Mouse (Mus musculus) monocyte, adult 5-6 weeks (primary cell): ENCODE data around the gene Ice1. TPM values are rescaled to one million over a fixed set of nuclear protein-coding genes. Genes with fewer than 3 reads are reported as not detected.
A peak's percentile ranks its signal among the peaks of the same experiment; 100 is the strongest.

Source experiments
- ATAC-seq: fragments of 153-309, 156-312 bp; replicated peaks from 2 replicates; pipeline ENCODE4 v1.8.0; 2017; ENCODE audit warnings: mild to moderate bottlenecking; ENCODE audit not compliant: low TSS enrichment, insufficient number of reproducible peaks, severe bottlenecking, poor library complexity, low FRiP score
- total RNA-seq: library from RNA; stranded (forward); fragments of 200-1000, 200-491, 200-594 nt; gene quantifications from 3 replicates; pipeline ENCODE4 v1.2.3, GENCODE M21; 2017

Gene Ice1
- total RNA-seq, 1 experiment from 2014 or later: 34.4 TPM

DNA sequence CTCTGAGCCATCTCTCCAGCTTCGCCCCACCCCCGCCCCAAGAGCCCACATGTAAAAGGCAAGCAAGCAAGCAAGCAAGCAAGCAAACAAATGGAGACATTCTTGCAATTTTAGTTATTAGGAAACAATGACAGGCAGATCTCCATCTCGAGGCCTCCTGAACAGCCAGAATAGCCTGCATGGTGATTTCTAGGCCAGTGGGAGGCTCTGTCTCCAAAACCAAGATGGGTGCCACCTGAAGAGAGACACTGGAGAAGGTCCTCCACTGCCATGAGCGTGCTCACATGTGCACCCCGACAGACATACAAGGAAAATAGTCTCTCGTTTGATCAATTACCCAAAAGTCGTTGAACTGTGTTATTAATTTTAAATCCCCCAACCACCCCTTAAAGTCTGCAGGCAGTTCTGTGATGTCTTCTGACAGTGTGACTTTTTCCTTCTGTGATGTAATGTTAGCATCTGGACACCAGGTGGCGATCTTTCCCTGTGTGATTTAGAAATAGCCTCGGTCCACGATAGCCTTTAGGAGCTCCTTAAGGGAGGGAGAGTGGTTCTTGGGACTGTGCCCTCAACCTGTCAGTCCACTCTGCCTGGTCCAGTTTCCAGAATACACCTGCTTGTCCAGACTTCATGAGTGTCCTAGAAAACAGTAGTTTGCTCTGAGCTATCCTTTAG, 6.1 kb upstream of the Ice1 start:
- peak; percentile 45; the same call in 1 of the 2 replicates for ATAC-seq

- ATAC-seq: no peak
Measured at GRCm38 (mm10) chr13:70641941-70642340, 4.5 kb upstream of the Ice1 start.

DNA sequence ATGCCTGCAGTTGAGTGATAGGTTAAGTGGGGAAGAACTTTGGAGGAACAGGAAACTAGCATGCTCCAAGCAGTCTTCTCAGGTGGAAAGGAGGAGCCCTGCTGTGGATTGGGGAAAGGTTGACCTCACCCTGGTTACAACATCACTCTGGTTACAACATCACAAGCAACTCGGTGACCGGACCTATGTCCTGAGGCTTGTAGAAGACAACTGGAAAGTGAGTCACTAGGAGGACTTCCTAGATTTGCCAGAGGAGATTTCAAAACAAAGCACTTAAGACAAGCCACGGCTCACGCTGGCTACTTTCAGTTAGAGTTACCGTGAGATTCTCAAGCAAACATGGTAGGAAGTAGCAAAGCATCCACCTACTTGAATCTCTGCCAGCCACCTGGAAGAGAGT, 3.9 kb upstream of the Ice1 start:
- peak; percentile 19; the same call in 1 of the 2 replicates for ATAC-seq

GRCm38 (mm10) chr13:70639639-70640038, 2.2 kb upstream of the Ice1 start:
- ATAC-seq: no peak

- peak; percentile 82 for ATAC-seq
Measured at GRCm38 (mm10) chr13:70637662-70638291, 343 bp upstream of the Ice1 start.

DNA sequence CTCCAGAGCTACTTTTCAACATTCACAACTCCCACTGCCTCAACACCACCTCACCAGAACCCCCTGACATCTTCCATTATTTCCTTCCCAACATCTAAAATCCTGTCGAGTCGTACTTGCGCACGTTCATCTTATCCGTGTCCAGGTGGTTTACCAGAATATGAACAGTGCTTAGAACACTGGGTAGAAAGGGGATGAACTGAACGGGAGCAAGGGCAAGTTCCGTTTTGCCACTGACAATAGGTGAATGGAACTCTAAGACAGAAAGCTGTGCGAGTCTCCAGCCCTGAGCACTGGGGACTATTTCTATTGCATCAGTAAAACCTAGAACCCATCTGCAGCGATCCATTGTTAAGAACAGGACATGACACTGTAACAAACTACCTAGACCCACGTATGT, 728 bp downstream of the Ice1 start:
- no peak for ATAC-seq

DNA sequence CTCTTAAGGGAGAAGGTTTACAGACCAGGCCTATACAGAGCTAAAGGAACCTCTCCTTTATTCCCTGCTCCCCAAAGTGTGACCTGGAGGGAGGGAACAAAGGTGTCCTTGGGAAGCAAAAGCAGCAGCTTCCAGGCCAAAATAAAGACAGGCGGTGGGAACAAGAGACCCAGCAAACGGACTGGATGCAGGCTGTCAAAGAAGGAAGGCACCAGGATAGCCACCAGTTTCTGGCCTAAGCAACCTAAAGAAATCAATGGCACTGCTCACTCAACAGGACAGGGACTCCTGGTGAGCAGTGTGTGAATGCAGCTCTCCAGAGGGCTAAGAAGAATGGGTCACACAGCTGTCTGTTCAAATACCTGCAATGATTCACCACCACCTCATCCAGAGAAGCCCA, 1.8 kb downstream of the Ice1 start:
- no peak for ATAC-seq

DNA sequence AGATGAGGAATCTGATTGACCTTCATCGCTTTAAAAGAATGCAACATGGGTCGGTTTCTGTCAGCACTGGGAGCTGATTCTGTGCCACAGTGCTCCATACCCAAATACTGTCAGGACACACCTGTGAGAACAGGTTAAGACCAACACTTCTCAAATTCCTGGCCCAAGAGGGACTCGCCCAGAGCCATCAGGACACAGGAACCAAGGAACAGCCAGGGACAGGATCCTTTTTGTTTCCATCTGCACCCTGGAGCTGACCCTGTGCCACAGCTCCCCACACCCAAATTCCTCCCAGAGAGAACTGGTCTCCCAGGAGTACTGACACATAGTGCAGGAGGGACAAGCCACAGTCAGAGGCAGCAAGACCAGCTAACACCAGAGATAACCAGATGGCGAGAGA, 11.0 kb downstream of the Ice1 start:
- no peak for ATAC-seq

GRCm38 (mm10) chr13:70625665-70626064, 11.8 kb downstream of the Ice1 start:
- ATAC-seq: no peak

DNA sequence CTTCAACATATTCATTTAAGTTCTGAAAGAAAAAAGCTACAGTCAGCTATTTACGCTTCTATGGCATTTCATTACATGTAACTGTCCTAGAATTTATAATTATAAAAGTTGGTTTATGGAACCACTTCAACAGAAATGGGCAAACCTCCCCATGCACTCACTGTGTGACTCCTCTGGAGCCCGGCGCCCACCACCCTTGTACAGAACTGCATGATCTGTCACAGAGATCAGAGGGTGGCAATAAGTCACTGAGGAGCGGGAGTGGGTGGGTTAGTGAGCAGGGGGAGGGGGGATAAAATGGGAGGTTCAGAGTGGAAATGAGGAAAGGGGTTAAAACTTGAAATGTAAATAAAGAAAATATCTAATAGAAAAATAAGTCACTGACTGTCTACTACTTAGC, 13.0 kb downstream of the Ice1 start:
- no peak for ATAC-seq

DNA sequence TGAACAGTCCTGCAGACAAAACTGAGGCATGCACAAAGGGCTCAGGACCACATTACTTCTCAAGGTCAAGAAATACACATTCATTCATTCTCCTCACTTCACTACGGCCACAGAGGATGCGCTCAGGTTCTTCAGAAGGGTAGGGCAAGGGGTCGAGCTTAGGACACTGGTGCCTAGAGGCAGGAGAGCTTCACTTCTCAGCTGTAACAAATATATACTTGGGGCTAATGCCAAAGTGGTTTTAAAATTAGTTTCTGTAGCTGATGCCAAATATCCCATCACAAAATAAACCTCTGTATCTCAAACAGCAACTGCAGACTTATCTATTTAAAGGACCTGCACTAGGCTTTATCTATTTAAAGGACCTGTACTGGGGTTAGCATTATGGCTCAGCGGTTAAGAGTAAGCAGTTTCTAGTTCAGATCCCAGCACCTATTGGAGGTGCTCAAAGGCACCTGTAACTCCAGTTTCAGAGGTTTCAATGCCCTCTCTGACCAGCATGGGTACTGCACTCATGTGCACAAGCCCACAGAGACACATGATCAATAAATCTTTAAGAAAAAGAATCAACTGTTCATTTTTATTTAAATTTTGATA, 14.9 kb downstream of the Ice1 start:
- no peak for ATAC-seq

DNA sequence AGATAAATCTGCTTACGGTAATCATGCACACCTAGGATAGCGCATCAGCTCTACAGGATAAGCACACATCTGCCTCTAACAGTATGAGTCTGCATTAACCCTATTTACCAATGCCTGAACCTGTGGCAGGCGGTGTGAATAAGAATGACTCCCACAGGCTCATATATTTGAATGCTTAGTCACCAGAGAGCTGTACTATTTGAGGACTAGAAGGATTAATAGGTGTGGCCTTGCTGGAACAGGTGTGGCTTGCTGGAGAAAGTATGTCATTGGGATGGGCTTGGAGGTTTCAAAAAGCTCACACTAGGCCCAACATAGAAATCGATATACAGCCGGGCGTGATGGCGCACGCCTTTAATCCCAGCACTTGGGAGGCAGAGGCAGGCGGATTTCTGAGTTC, 15.9 kb downstream of the Ice1 start:
- no peak for ATAC-seq

- no peak for ATAC-seq
Measured at GRCm38 (mm10) chr13:70612837-70613236, 24.6 kb downstream of the Ice1 start.

DNA sequence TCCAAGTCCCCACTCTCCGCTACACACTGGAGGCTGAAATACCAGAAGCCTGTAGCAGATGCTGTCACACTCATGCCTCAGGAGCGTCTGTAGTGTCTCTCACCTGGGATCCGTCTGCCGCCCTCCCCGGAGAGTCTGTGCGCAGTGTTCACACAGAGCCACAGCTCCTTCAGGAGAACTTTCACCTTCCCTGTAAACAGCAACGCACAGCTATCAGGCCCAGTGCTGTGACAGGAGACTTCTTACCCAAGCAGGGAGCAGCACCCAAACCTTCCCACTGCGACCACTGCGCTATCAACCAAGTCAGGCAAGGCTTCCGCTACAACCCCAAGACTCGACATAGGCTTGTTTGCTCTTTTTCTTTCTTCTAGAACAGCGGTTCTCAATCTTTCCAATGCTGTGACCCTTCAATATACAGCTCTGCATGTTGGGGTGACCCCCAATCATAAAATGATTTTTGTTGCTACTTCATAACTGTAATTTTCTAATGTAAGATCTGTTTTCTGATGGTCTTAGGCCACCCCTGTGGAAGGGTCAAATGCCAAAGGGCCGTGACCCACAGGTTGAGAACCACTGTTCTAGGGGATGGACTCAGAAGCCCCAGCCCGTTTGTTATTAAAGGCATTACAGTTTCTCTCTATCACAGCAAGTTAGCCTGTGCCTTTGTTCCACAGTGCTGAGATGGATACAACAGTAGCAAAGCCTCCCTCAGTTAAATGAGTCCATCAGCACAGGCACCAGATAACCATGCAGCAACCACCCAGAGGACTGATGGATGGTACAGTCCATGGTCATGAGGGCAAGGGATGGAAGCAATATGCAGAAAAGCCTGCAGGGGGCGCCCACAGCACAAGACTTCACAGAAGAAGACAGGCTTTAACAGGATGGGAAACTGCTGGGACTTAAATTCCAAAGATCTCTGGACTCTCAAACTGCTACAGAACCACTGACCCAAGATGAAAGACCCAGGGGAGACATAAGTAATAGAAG, 26.7 kb downstream of the Ice1 start:
- peak; percentile 59; the same call in 1 of the 2 replicates for ATAC-seq

- no peak for ATAC-seq
Measured at GRCm38 (mm10) chr13:70609632-70610031, 27.8 kb downstream of the Ice1 start.

- no peak for ATAC-seq
Measured at GRCm38 (mm10) chr13:70605366-70605765, 32.1 kb downstream of the Ice1 start.

GRCm38 (mm10) chr13:70604723-70605122, 32.7 kb downstream of the Ice1 start:
- no peak for ATAC-seq

DNA sequence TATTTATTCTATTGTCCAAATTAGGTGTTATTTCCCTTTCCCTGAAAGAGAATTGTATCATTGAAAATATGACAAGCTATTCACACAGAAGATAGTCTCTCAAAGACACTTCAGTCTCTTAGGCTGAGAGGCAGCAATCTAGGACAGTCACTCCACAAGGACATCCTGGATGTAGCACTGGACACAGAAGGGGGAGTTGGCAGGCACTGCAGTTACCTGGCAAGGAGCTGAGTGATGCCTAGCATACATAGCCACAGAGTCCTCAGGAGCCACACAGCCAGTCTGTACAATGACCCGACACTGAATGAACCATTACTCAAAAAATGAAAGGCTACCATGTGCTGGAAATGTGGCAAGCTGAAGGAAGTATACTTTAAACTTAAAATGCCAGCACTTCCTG, 35.9 kb downstream of the Ice1 start:
- ATAC-seq: no peak

DNA sequence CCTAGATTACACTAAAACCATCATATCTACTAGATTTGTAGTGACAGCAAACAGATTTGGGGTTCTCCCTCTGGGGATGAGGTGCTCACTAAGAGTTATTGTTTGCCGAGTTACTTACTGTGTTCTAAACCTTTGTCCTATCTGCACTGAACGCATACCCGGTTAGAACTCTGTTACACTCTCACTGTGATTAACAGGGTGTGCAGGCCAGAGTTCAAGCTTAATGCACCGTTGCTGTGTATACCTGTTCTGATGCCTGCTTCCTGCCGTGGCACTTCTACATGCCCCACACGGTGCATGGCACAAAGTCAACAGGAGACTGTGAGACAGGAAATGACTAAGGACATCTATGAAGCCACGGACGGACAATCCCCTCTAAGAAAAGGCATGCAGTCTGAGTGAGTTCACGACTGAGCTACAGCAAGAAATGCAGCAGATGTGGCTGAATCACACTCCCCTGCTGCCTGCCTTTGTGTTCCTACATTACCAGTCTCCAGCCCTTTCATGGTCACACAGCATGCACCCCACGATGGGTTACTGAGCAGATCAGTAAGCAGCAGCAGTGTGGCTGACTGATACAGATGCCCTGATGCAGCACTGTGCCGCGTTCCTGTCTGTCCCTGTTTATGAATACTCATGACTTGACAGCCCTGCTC, 37.3 kb downstream of the Ice1 start:
- no peak for ATAC-seq
